Mouse (Mus musculus) kidney, adult 2 months (tissue): Measurements from ENCODE around the gene Kcnd2.

Experiments used
- CTCF ChIP-seq: fragments of 200-500 bp; conservative IDR thresholded peaks from 2 replicates; pipeline ENCODE4 v1.5.1; 2011; ENCODE audit warnings: low read depth, mild to moderate bottlenecking, control low read depth, low read length, moderate library complexity, mixed read lengths; ENCODE audit not compliant: insufficient read depth, insufficient read length
- POLR2A ChIP-seq: fragments of 200-500 bp; IDR thresholded peaks from one replicate; pipeline ENCODE4 v1.6.1; 2011; ENCODE audit warnings: low read depth, low read length, control low read depth

- no peak for TF ChIP-seq POLR2A
- TF ChIP-seq CTCF: no peak
These were observed 267.4 kb downstream of the Kcnd2 start for GRCm38 (mm10) chr6:21482714-21483113.
